ENCODE assay signal across 8 mouse cellular contexts in genomic region chr7:44306516-44307240, GRCm38 (mm10). TPM values are rescaled to one million over a fixed set of nuclear protein-coding genes. Genes with fewer than 3 reads are reported as not detected.
DNase-seq lines count a peak whose midpoint lies in the region; ATAC-seq lines count a peak whose summit lies in the region.

TSS of gene Clec11a (minus strand) at chr7:44306902.

- H3K27ac ChIP-seq in limb, embryonic 10.5 days, result peak within 1 kb of the TSS; percentile 97; the same call in 1 of the 2 replicates
- H3K27ac ChIP-seq in neural tube, embryonic 14.5 days (ENCODE audit: low read depth, low read length), result peak within 1 kb of the TSS; percentile 29

- DNase-seq in cerebellum, adult 8-10 months, result peak; percentile 31
- no peak for DNase-seq in cerebellum, postnatal 25 days
- peak; percentile 43 for DNase-seq in urinary bladder, postnatal 14 days (ENCODE audit: low spot score)
- no peak for DNase-seq in urinary bladder, postnatal 36 days (ENCODE audit: low spot score in 2 of 2)
- DNase-seq in limb, embryonic 10.5 days (ENCODE audit: low spot score), result no peak
- DNase-seq in layer of hippocampus, postnatal 36 days, result no peak

- H3K36me3 ChIP-seq in limb, embryonic 10.5 days, result no peaks in the 10 kb centered on the region
- no peaks in the 10 kb centered on the region for H3K36me3 ChIP-seq in neural tube, embryonic 14.5 days (ENCODE audit: control insufficient read depth, insufficient read depth, low read length)

- ATAC-seq in neural tube, embryonic 14.5 days (ENCODE audit: low read depth), result no peak
- ATAC-seq in megakaryocyte-erythroid progenitor cell, adult 5-6 weeks (replicated peaks; ENCODE audit: low FRiP score, low TSS enrichment, poor library complexity, severe bottlenecking), result no peak

- H3K4me2 ChIP-seq in neural tube, embryonic 14.5 days (ENCODE audit: low read depth, low read length), result peak within 1 kb of the TSS; percentile 84

- no peak within 1 kb of the TSS for H3K9ac ChIP-seq in neural tube, embryonic 14.5 days (replicated peaks; ENCODE audit: low read depth, low read length)

- H3K4me1 ChIP-seq in limb, embryonic 10.5 days, result peaks cover 52% of the 10 kb centered on the region
- H3K4me1 ChIP-seq in neural tube, embryonic 14.5 days (ENCODE audit: control insufficient read depth, insufficient read depth, low read length), result peaks cover 14% of the 10 kb centered on the region

- no peaks in the 10 kb centered on the region for H3K9me3 ChIP-seq in limb, embryonic 10.5 days (replicated peaks)
- no peaks in the 10 kb centered on the region for H3K9me3 ChIP-seq in neural tube, embryonic 14.5 days (ENCODE audit: control insufficient read depth, low read length)

- 55% methylated on average over 6 of the region's 6 CpGs for WGBS in limb, embryonic 10.5 days
- WGBS in neural tube, embryonic 14.5 days, result 63% methylated on average over 6 of the region's 6 CpGs

- peaks cover 59% of the 10 kb centered on the region for H3K27me3 ChIP-seq in limb, embryonic 10.5 days (ENCODE audit: low read depth, poor library complexity, severe bottlenecking)
- H3K27me3 ChIP-seq in neural tube, embryonic 14.5 days (ENCODE audit: control insufficient read depth, insufficient read depth, low read length), result no peaks in the 10 kb centered on the region

- peak within 1 kb of the TSS; percentile 74 for H3K4me3 ChIP-seq in limb, embryonic 10.5 days
- H3K4me3 ChIP-seq in neural tube, embryonic 14.5 days (ENCODE audit: low read depth, low read length), result peak within 1 kb of the TSS; percentile 70; the same call in 1 of the 2 replicates

RNA-seq across cellular contexts. Expression of gene Clec11a, which starts in this region (rescaled TPM):
- polyA plus RNA-seq in limb, embryonic 10.5 days (2016; fragmentation: Nextera tagmentation; extraction: Ambion mirVana), result 1.1 and 1.7 TPM in 2 replicates
- 2.8 and 4.6 TPM in 2 replicates for polyA plus RNA-seq in neural tube, embryonic 14.5 days (2014; fragmentation: Nextera tagmentation; extraction: Ambion mirVana)
- total RNA-seq in layer of hippocampus, postnatal 36 days (2021), result 1 to 10 TPM; 2.9 to 3.8 TPM
- 0.74 and 0.77 TPM in 2 replicates for total RNA-seq in megakaryocyte-erythroid progenitor cell, adult 5-6 weeks (2014; fragmentation: Nextera tagmentation)
- total RNA-seq in megakaryocyte-erythroid progenitor cell, adult 5-6 weeks (2017), result 1.7 and 4.3 TPM in 2 replicates

Comparison
In these comparisons a context has a peak if more than half of its experiments do, and no peak if none do; other contexts are left out.
1. DNase-seq: peak in cerebellum, adult 8-10 months (single experiment) and urinary bladder, postnatal 14 days (single experiment); none in cerebellum, postnatal 25 days (0 of 2), urinary bladder, postnatal 36 days (0 of 2), limb, embryonic 10.5 days (single experiment) and layer of hippocampus, postnatal 36 days (0 of 2).